Mouse (Mus musculus) retina, embryonic 14.5 days (tissue): Measurements from ENCODE around the gene Txndc15.
"Not testable (repeated sequence)": the region's sequence is repeated elsewhere in the genome, so short reads cannot be mapped to it uniquely, and the experiment has no call there.

ENCODE experiments used
- DNase-seq: peaks from one replicate; pipeline ENCODE4 v3.0.0-alpha.2; 2015; ENCODE audit warnings: low spot score

The Txndc15 gene

DNA sequence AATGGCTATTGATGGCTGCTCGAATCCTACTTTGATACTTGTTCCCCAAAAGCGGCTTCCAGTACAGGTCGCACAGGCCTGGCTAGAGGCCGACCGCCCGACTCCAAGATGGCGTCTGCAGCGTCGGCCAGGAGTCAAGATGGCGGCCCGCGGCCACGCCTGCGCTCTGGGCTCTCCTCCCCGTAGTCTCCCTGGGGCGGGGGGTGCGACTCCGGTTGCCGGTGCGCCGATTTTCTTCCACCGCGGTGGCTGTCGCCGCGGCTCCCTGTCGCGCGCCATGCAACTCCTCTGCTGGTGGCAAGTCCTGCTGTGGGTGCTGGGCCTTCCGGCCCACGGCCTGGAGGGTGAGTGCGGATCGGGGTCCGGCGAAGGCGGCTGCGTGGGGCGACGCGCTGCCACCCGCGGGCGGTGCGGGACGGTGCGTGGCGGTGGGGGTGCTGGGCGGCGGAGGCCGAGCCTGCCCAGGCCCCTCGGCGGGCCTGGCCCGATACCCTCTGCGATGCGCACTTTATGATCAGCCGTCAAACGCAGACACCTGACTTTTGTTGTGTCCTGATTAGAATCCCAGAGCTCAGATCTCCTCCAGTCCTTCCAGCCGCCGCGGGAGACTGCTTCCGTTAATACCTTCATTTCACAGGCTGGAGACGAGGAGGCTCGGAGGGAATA, at the start of gene Txndc15:
Gene Txndc15 (plus strand): TSS at position 150 of the 666 bp plus-strand sequence.
- peak; percentile 92 for DNase-seq

GRCm38 (mm10) chr13:55668550-55668949, 45.9 kb upstream of the Txndc15 start:
- DNase-seq: peak; percentile 59

GRCm38 (mm10) chr13:55672711-55673110, 41.7 kb upstream of the Txndc15 start:
- DNase-seq: no peak

DNA sequence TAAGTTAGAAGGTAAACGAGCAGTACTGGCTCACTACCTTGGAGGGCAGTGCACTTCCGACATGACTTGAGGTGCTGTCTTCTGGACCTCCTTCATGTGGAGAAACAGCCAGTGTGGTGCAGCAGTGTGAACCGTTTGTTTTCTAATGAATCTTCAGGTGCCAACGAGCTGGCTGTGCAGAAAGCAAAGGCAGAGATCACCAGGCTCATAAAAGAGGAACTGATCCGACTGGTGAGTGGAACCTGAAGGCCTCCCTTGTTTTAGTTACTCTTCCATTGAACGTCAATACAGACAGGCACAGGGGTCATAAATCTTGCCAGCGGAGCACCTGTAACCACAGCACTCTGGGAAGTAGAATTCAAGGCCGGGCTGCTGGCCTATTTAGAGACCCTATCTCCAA, 37.1 kb upstream of the Txndc15 start:
- DNase-seq: no peak

GRCm38 (mm10) chr13:55682201-55682600, 32.2 kb upstream of the Txndc15 start:
- no peak for DNase-seq

- DNase-seq: no peak
Measured at GRCm38 (mm10) chr13:55683581-55683980, 30.9 kb upstream of the Txndc15 start.

DNA sequence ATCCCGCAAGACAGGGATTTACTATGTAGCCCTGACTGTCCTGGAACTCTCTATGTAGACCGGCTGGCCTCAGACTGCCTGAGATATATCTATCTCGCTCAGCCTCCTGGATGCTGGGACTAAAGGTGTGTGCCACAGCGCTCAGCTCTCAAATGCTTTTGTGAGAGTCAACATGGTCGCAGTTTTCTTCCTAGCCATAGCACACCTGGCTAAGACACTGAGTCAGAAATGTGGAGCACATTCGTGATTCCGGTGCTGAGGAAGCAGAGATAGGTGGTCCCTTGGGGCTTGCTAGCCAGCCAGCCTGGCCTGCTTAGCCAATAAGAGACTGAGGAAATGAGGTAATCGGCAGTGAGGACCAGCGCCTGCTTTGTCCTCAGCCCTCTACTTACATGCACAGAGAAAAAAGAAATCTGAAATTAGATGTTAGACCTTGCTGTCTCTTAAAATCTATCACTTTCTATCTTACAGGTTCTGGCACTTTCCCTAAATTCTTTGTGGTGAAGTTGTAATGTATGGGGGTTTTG, 28.3 kb upstream of the Txndc15 start:
- peak; percentile 55 for DNase-seq

GRCm38 (mm10) chr13:55687927-55688602, 26.4 kb upstream of the Txndc15 start:
- DNase-seq: peak; percentile 53

DNA sequence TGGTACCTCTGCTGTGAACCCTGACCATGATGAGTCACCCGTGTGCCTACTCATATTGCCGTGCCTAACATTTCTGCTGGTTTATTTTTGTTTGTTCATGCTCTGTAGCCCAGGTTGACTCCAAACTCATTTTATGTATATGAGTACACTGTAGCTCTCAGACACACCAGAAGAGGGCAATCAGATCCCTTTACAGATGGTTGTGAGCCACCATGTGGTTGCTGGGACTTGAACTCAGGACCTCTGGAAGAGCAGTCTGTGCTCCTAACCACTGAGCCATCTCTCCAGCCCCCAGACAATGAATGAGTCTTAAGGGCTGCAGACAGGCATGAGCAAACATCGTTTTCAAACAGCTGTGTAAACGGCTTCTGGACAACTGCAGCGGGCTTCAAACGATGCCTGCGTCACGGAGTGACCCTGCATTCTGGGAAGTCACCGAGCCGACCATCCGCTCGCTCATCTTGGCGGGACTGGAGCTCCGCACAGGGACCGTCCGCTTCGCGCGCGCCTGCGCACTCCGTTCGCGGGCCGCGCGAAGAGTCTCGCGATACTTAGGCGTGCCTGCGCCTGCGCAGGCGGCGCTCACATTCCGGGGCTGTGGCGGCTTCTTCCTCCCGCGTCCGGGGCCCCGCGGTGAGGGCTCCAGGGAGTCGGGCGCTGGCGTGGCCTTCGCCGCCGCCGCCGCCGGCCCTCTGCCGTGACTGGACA, 21.8 kb upstream of the Txndc15 start, which contains the start of gene B230219D22Rik:
Gene B230219D22Rik (plus strand): TSS at position 590 of the 708 bp plus-strand sequence.
- DNase-seq: peak; percentile 96

GRCm38 (mm10) chr13:55693243-55693721, 21.2 kb upstream of the Txndc15 start:
- peak; percentile 52 for DNase-seq

DNA sequence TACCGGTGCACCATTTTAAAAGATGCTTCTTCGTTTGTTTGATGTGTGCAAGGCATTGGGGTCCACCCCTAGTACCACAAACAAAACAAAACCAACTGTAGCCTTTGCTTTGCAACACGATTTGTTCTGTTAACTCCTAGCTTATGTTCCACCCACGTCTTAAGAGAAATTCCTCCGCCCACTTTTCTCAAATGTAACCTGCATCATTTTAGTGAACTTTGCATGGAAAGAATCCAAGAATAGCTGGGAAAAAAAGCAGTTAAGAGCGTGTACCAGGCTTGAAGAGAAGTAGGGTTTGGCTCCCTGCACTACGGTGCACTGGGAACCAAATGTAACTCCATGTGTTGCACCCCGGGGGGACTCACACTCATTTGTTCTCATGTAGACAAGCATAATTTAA, 20.3 kb upstream of the Txndc15 start:
- DNase-seq: peak; percentile 17

DNA sequence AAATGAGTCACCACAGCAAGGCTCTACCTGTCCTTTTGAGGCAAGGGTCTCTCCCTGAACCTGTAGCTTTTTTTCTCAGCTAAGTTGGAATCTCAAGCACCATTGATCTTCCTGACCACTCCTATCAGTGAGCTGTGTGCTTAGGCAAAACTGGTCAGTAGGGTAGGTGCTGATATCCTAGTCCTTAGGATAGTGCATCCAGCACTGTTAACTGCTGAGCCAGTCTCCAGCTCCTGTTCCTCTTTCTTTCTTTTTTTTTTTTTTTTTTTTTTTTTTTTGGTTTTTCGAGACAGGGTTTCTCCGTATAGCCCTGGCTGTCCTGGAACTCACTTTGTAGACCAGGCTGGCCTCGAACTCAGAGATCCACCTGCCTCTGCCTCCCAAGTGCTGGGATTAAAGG, 18.5 kb upstream of the Txndc15 start:
- not testable (repeated sequence) for DNase-seq

GRCm38 (mm10) chr13:55704301-55704700, 10.1 kb upstream of the Txndc15 start:
- no peak for DNase-seq

DNA sequence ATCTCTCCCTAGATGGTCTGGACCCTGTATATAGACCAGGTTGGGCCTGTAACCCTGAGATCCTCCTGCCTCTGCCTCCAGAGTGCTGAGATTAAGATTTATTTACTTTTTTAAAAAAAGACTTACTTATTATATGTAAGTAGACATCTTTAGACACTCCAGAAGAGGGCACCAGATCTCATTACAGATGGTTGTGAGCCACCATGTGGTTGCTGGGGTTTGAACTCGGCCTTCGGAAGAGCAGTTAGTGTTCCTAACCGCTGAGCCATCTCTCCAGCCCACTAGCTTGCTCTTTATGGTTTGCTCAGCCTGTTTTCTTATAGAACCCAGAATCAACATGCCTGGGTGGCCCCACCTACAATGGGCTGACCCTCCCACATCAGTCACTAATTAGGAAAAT, 1.6 kb upstream of the Txndc15 start:
- DNase-seq: no peak

GRCm38 (mm10) chr13:55715167-55715512, 690 bp downstream of the Txndc15 start:
- DNase-seq: no peak

- DNase-seq: no peak
Measured at GRCm38 (mm10) chr13:55715908-55716510, 1.6 kb downstream of the Txndc15 start.

- DNase-seq: no peak
Measured at GRCm38 (mm10) chr13:55721516-55721915, 7.1 kb downstream of the Txndc15 start.

GRCm38 (mm10) chr13:55721995-55722394, 7.5 kb downstream of the Txndc15 start:
- DNase-seq: no peak

DNA sequence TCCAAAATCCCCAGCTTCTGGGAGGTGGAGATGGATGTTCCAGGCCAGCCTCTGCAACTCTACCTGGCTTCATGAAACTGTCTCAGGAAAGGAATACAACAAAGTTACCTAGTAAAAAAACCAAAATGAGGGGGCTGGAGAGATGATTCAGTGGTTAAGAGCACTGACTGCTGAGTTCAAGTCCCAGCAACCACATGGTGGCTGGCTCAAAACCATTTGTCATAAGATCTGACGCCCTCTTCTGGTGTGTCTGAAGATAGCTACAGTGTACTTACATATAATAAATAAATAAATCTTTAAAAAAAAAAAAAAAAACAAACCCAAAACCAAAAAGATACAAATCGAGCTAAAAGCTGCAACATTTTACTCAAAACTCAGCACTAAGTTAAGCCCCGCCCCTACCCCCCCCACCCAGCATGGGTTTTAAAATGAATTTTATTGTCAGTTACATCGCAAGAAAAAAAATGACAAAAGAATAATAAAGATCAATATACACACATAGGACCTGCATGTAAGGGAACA, 12.2 kb downstream of the Txndc15 start:
- DNase-seq: peak; percentile 45

GRCm38 (mm10) chr13:55727120-55727838, 12.8 kb downstream of the Txndc15 start, which contains the start of gene Pcbd2:
TSS of gene Pcbd2 (plus strand) at chr13:55727368.
- DNase-seq: peak; percentile 85

- DNase-seq: peak; percentile 83
Measured at GRCm38 (mm10) chr13:55727839-55728238, 13.4 kb downstream of the Txndc15 start.
